Mouse (Mus musculus) MEL (cell line): ENCODE measurements at regions not wholly inside any gene's neighbourhood (a gene's known extent, or its start where the extent isn't known, plus 50 kb on each side); places are given as distances from the start of the nearest gene placed in this dataset.

Experiments used
- DNase-seq: peaks from one replicate; pipeline ENCODE4 v3.0.0; 2011; ENCODE audit warnings: low read depth, low spot score
- H3K27ac ChIP-seq: 2 replicates; pipeline ENCODE4 v1.5.1; 2012; ENCODE audit warnings: low read depth, mild to moderate bottlenecking, control low read depth, low read length, moderate library complexity; ENCODE audit not compliant: control insufficient read depth
- H3K27me3 ChIP-seq, 2 experiments: fragments of 150-350 bp in 1 of 2; sonication (generic) in 1 of 2; 2 replicates each; pipeline ENCODE4 v1.6.1; 2012; ENCODE audit warnings: low read length in 2 of 2, mild to moderate bottlenecking in 2 of 2, improper control_type of control experiment in 1 of 2, moderate library complexity in 1 of 2; ENCODE audit not compliant: insufficient read depth in 2 of 2, control insufficient read depth in 1 of 2
- H3K36me3 ChIP-seq, 2 experiments: 2 replicates each; pipeline ENCODE4 v1.6.1; 2012 to 2014; ENCODE audit warnings: low read length in 2 of 2, improper control_type of control experiment in 1 of 2, inconsistent platforms in 1 of 2, mild to moderate bottlenecking in 1 of 2; ENCODE audit not compliant: insufficient read depth in 2 of 2, control insufficient read depth in 1 of 2
- H3K4me1 ChIP-seq, 2 experiments: fragments of 150-350 bp in 1 of 2; sonication (generic) in 1 of 2; 2 replicates each; pipeline ENCODE4 v1.6.1; 2012; ENCODE audit warnings: low read length in 2 of 2, improper control_type of control experiment in 1 of 2, mild to moderate bottlenecking in 1 of 2; ENCODE audit not compliant: insufficient read depth in 2 of 2, control insufficient read depth in 1 of 2
- H3K4me3 ChIP-seq, 2 experiments: fragments of 150-350 bp in 1 of 2; sonication (generic) in 1 of 2; 2 replicates each; pipeline ENCODE4 v1.5.1; 2012; ENCODE audit warnings: low read depth in 2 of 2, low read length in 2 of 2, mild to moderate bottlenecking in 2 of 2, moderate library complexity in 2 of 2, control low read depth in 1 of 2, improper control_type of control experiment in 1 of 2; ENCODE audit not compliant: control insufficient read depth in 1 of 2, insufficient read depth in 1 of 2
- H3K79me2 ChIP-seq: 2 replicates; pipeline ENCODE4 v1.6.1; 2012; ENCODE audit warnings: mild to moderate bottlenecking, low read length, moderate library complexity; ENCODE audit not compliant: control insufficient read depth, poor library complexity, insufficient read depth
- H3K9ac ChIP-seq: 2 replicates; pipeline ENCODE4 v1.6.1; 2012; ENCODE audit warnings: low read depth, mild to moderate bottlenecking, control low read depth, low read length, moderate library complexity; ENCODE audit not compliant: control insufficient read depth, poor library complexity, severe bottlenecking
- H3K9me3 ChIP-seq: fragments of 150-350 bp; sonication (generic); replicated peaks from 2 replicates; pipeline ENCODE4 v1.6.1; 2012; ENCODE audit warnings: mild to moderate bottlenecking, low read length, improper control_type of control experiment, moderate library complexity; ENCODE audit not compliant: insufficient read depth
- CHD1 ChIP-seq: IDR thresholded peaks from 2 replicates; pipeline ENCODE4 v1.6.1; 2012; ENCODE audit warnings: low read depth, mild to moderate bottlenecking, inconsistent platforms, low read length, improper control_type of control experiment
- E2F4 ChIP-seq: IDR thresholded peaks from 2 replicates; pipeline ENCODE4 v1.6.1; 2011; ENCODE audit warnings: low read depth, low read length, improper control_type of control experiment, borderline replicate concordance
- ELF1 ChIP-seq: IDR thresholded peaks from 2 replicates; pipeline ENCODE4 v1.6.1; 2014; ENCODE audit warnings: low read depth, mild to moderate bottlenecking, inconsistent platforms, low read length, improper control_type of control experiment, moderate library complexity
- EP300 ChIP-seq, 2 experiments: IDR thresholded peaks; 2 replicates each; pipeline ENCODE4 v1.6.1; 2011; ENCODE audit warnings: improper control_type of control experiment in 2 of 2, low read length in 2 of 2, low read depth in 1 of 2, mild to moderate bottlenecking in 1 of 2
- ETS1 ChIP-seq: IDR thresholded peaks from 2 replicates; pipeline ENCODE4 v1.6.1; 2012; ENCODE audit warnings: low read depth, mild to moderate bottlenecking, inconsistent platforms, low read length, improper control_type of control experiment, moderate library complexity
- GATA1 ChIP-seq: IDR thresholded peaks from 2 replicates; pipeline ENCODE4 v1.6.1; 2011; ENCODE audit warnings: low read depth, low read length, improper control_type of control experiment
- JUND ChIP-seq: IDR thresholded peaks from 2 replicates; pipeline ENCODE4 v1.6.1; 2011; ENCODE audit warnings: low read depth, mild to moderate bottlenecking, improper control_type of control experiment, low read length
- KAT2A ChIP-seq: conservative IDR thresholded peaks from 2 replicates; pipeline ENCODE4 v1.6.1; 2012; ENCODE audit warnings: low read depth, low read length, improper control_type of control experiment, inconsistent platforms
- MAFK ChIP-seq: IDR thresholded peaks from 2 replicates; pipeline ENCODE4 v1.6.1; 2011; ENCODE audit warnings: low read depth, mild to moderate bottlenecking, low read length, improper control_type of control experiment, borderline replicate concordance
- MYB ChIP-seq: IDR thresholded peaks from 2 replicates; pipeline ENCODE4 v1.6.1; 2011; ENCODE audit warnings: mild to moderate bottlenecking, low read depth, low read length, improper control_type of control experiment
- MYC ChIP-seq: IDR thresholded peaks from 2 replicates; pipeline ENCODE4 v1.6.1; 2011; ENCODE audit warnings: low read depth, mild to moderate bottlenecking, low read length, improper control_type of control experiment, moderate library complexity
- POLR2A ChIP-seq, 2 experiments: IDR thresholded peaks; 2 replicates each; pipeline ENCODE4 v1.6.1; 2011 to 2012; ENCODE audit warnings: low read length in 2 of 2, mild to moderate bottlenecking in 2 of 2, control low read depth in 1 of 2, improper control_type of control experiment in 1 of 2, low read depth in 1 of 2, moderate library complexity in 1 of 2; ENCODE audit not compliant: control insufficient read depth in 1 of 2, insufficient read depth in 1 of 2, poor library complexity in 1 of 2
- POLR2AphosphoS2 ChIP-seq: IDR thresholded peaks from 2 replicates; pipeline ENCODE4 v1.6.1; 2011; ENCODE audit warnings: low read length, improper control_type of control experiment
- RAD21 ChIP-seq: IDR thresholded peaks from 2 replicates; pipeline ENCODE4 v1.6.1; 2011; ENCODE audit warnings: mild to moderate bottlenecking, low read depth, low read length, improper control_type of control experiment
- RCOR1 ChIP-seq: IDR thresholded peaks from 2 replicates; pipeline ENCODE4 v1.6.1; 2012; ENCODE audit warnings: low read depth, mild to moderate bottlenecking, inconsistent platforms, low read length, improper control_type of control experiment
- TBP ChIP-seq: IDR thresholded peaks from 2 replicates; pipeline ENCODE4 v1.8.0; 2011; ENCODE audit warnings: low read depth, low read length, improper control_type of control experiment
- TCF12 ChIP-seq: IDR thresholded peaks from 2 replicates; pipeline ENCODE4 v1.6.1; 2014; ENCODE audit warnings: low read depth, mild to moderate bottlenecking, inconsistent platforms, low read length, improper control_type of control experiment, moderate library complexity
- UBTF ChIP-seq: IDR thresholded peaks from 2 replicates; pipeline ENCODE4 v1.6.1; 2012; ENCODE audit warnings: low read depth, mild to moderate bottlenecking, inconsistent platforms, low read length, improper control_type of control experiment, moderate library complexity, borderline replicate concordance; ENCODE audit not compliant: insufficient read depth
- USF2 ChIP-seq, 2 experiments: IDR thresholded peaks; 2 replicates each; pipeline ENCODE4 v1.6.1; 2011 to 2012; ENCODE audit warnings: improper control_type of control experiment in 2 of 2, low read length in 2 of 2, borderline replicate concordance in 1 of 2, inconsistent platforms in 1 of 2, low read depth in 1 of 2, mild to moderate bottlenecking in 1 of 2; ENCODE audit not compliant: insufficient read depth in 1 of 2
- ZC3H11A ChIP-seq: IDR thresholded peaks from 2 replicates; pipeline ENCODE4 v1.6.1; 2012; ENCODE audit warnings: low read depth, mild to moderate bottlenecking, inconsistent platforms, low read length, improper control_type of control experiment

- no peak for DNase-seq
Measured at GRCm38 (mm10) chr3:61790674-61791073, 424.9 kb upstream of the B430305J03Rik start.

More at GRCm38 (mm10) chr3:61790674-61791073, 424.9 kb upstream of the B430305J03Rik start:
- Histone ChIP-seq H3K79me2 (no peaks in the 10 kb centered on the region), H3K9ac (no peak overlapping the region), H3K4me1 (no peaks in the 10 kb centered on the region), H3K4me3 (no peak overlapping the region), H3K36me3 (no peaks in the 10 kb centered on the region), H3K9me3 (no peaks in the 10 kb centered on the region)
- TF ChIP-seq GATA1 (no peak), RAD21 (no peak), ELF1 (no peak), TCF12 (no peak), TBP (no peak), MYB (no peak), E2F4 (no peak), POLR2AphosphoS2 (no peak), RCOR1 (no peak), POLR2A (IDR thresholded peaks at IDR 0.05; ENCODE audit: control insufficient read depth in 1 of 2, insufficient read depth in 1 of 2, low read depth in 1 of 2, low read length in 2 of 2, poor library complexity in 1 of 2) (no peak), MAFK (no peak), EP300 (IDR thresholded peaks at IDR 0.05; ENCODE audit: low read depth in 1 of 2, low read length in 2 of 2) (no peak), ZC3H11A (no peak), KAT2A (no peak), CHD1 (no peak), USF2 (IDR thresholded peaks at IDR 0.05; ENCODE audit: borderline replicate concordance in 1 of 2, insufficient read depth in 1 of 2, low read depth in 1 of 2, low read length in 2 of 2) (no peak), JUND (no peak), ETS1 (no peak), UBTF (no peak), MYC (no peak)
- TF ChIP-seq, all 39 proteins: peak for 0
- H3K27ac ChIP-seq = no peak overlapping the region
- no peaks in the 10 kb centered on the region for H3K27me3 ChIP-seq
